Mouse (Mus musculus) neural tube, embryonic 11.5 days (tissue): Measurements from ENCODE around the gene Rtn2. TPM values are rescaled to one million over a fixed set of nuclear protein-coding genes. Genes with fewer than 3 reads are reported as not detected.

Experiments used
- ATAC-seq: fragments of 200-750 bp; cut with Nextera tagmentation; 2 replicates; pipeline ENCODE4 v1.8.0; 2017; ENCODE audit warnings: moderate number of reproducible peaks, mild to moderate bottlenecking, moderate TSS enrichment, moderate library complexity; ENCODE audit not compliant: insufficient read depth, low FRiP score, low TSS enrichment
- DNase-seq: peaks from one replicate; pipeline ENCODE4 v3.0.0-alpha.2; 2015; ENCODE audit warnings: low spot score
- H3K27ac ChIP-seq: fragments of 300-500 bp; sonication (generic); 2 replicates; pipeline ENCODE4 v1.5.1; 2014; ENCODE audit warnings: low read depth, mild to moderate bottlenecking, low read length
- H3K27me3 ChIP-seq: fragments of 300-500 bp; sonication (generic); 2 replicates; pipeline ENCODE4 v1.6.1; 2014; ENCODE audit warnings: mild to moderate bottlenecking, low read length, mixed read lengths; ENCODE audit not compliant: control insufficient read depth, insufficient read depth
- H3K36me3 ChIP-seq: fragments of 300-500 bp; sonication (generic); 2 replicates; pipeline ENCODE4 v1.6.1; 2014; ENCODE audit warnings: mild to moderate bottlenecking, low read length, moderate library complexity, mixed read lengths; ENCODE audit not compliant: control insufficient read depth, insufficient read depth
- H3K4me1 ChIP-seq: fragments of 300-500 bp; sonication (generic); 2 replicates; pipeline ENCODE4 v1.6.1; 2014; ENCODE audit warnings: low read length, mixed read lengths; ENCODE audit not compliant: control insufficient read depth, insufficient read depth
- H3K4me2 ChIP-seq: fragments of 300-500 bp; sonication (generic); 2 replicates; pipeline ENCODE4 v1.6.1; 2014; ENCODE audit warnings: low read depth, mild to moderate bottlenecking, moderate library complexity
- H3K4me3 ChIP-seq: fragments of 300-500 bp; sonication (generic); 2 replicates; pipeline ENCODE4 v1.5.1; 2014; ENCODE audit warnings: low read depth, low read length
- H3K9ac ChIP-seq: fragments of 300-500 bp; sonication (generic); 2 replicates; pipeline ENCODE4 v1.6.1; 2014; ENCODE audit warnings: mild to moderate bottlenecking, low read length
- H3K9me3 ChIP-seq: fragments of 300-500 bp; sonication (generic); 2 replicates; pipeline ENCODE4 v1.6.1; 2016; ENCODE audit warnings: low read length; ENCODE audit not compliant: control insufficient read depth
- WGBS: fragments of 180-500 bp; shearing (Covaris S2); extraction: QIAGEN DNeasy Blood & Tissue Kit; methylation state at CpG from one replicate; pipeline ENCODE4 v1.1.7; 2014; 5-methylcytosine and 5-hydroxymethylcytosine counted together
- polyA plus RNA-seq: library from polyadenylated mRNA; unstranded; fragments of >200 nt; fragmentation: Nextera tagmentation; extraction: Ambion mirVana; gene quantifications from 2 replicates; pipeline ENCODE4 v1.2.1, GENCODE M21; 2014

Gene Rtn2
- 58.2 and 60.2 TPM in 2 replicates for polyA plus RNA-seq

DNA sequence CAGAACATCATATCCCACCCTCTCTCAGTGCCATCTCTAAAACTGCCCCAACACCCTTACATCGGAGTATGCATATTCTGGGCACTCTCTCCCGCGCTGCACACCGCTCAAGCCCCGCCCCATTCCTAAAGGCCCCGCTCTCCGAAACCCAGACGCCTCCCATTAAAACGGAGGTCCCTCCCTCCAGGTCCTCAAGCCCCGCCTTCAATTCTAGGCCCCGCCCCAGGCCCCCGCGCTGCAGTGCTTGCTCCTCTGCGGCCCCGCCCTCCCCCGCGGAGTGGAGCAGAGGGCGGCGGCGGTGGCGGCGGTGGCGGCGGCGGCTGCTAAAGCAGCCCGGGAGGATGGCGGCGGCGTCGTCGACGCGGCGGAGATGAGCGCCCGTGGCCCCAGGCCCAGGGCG, at the start of gene Rtn2:
Gene Rtn2 (plus strand): TSS at position 240 of the 400 bp plus-strand sequence.
- H3K4me3 ChIP-seq = peak within 1 kb of the TSS; percentile 51
- 1% methylated on average over 37 of the region's 37 CpGs for WGBS
- peaks cover 2% of the 10 kb centered on the region; the same call in 1 of the 2 replicates for H3K36me3 ChIP-seq
- peak; percentile 82 for ATAC-seq
- 0 out of 2 replicates have a peak, but pooled peaks cover 2% of the 10 kb centered on the region for H3K4me1 ChIP-seq
- peak within 1 kb of the TSS; percentile 62 for H3K4me2 ChIP-seq
- H3K9me3 ChIP-seq = no peaks in the 10 kb centered on the region
- peak; percentile 90 for DNase-seq
- peaks cover 37% of the 10 kb centered on the region for H3K27me3 ChIP-seq
- H3K9ac ChIP-seq = peak within 1 kb of the TSS; percentile 73
- peak within 1 kb of the TSS; percentile 47 for H3K27ac ChIP-seq

DNA sequence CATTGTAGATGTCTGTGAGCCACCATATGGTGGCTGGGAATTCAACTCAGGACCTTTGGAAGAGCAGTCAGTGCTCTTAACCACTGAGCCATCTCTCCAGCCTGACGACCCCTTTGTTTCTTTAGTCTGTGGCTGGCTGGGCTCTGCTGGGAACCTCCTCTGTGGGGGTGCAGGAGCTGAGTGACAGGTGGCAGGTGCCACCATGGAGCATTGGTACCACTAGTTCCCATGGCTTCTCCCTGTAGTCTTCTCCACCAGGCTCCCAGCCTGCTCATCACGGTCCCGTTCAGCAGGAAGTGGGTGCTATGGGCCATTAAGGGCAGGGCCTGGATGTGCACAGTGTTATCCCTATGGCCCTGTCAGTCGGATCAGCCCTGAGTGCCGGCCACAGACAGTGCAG, 47.8 kb upstream of the Rtn2 start:
- ATAC-seq (no peak), DNase-seq (no peak)
- Histone ChIP-seq H3K27ac (no peak overlapping the region), H3K9ac (no peak overlapping the region), H3K27me3 (no peaks in the 10 kb centered on the region), H3K4me1 (peaks cover under 1% of the 10 kb centered on the region), H3K9me3 (no peaks in the 10 kb centered on the region), H3K4me3 (no peak overlapping the region), H3K36me3 (no peaks in the 10 kb centered on the region), H3K4me2 (no peak overlapping the region)
- WGBS = 83% methylated on average over 5 of the region's 5 CpGs

DNA sequence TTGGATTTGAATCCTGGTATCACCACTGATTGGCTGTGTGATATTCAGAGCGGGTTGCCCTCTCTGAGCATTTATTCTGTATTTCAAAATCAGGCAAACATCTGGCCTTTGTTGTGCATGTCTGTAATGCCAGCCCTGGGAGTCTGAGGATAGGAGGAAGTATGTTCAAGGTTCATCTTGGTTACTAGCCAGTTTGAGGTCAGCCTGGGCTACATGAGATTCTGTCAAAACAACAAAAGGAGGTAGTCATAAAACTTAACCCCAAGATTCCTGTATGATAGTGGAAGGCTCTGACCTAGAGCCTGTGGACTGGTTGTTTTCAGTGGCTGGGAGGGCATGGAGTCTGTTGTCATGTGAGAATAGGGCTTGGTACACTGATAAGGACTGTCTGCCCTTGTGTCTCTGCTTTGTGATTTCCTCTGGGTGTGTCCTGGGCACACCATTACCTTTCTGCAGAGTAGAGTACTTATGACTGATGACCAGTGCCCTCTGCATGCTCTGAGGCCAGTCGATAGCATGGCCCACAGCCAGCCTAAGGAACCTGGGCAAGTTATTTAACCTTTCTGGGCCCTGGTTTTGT, 47.2 kb upstream of the Rtn2 start:
- no peak overlapping the region for H3K4me2 ChIP-seq
- 88% methylated on average over 2 of the region's 2 CpGs for WGBS
- ATAC-seq (no peak), DNase-seq (no peak)
- H3K27me3 ChIP-seq = no peaks in the 10 kb centered on the region
- H3K36me3 ChIP-seq = no peaks in the 10 kb centered on the region
- no peak overlapping the region for H3K27ac ChIP-seq
- no peak overlapping the region for H3K9ac ChIP-seq
- no peak overlapping the region for H3K4me3 ChIP-seq
- H3K9me3 ChIP-seq = no peaks in the 10 kb centered on the region
- H3K4me1 ChIP-seq = no peaks in the 10 kb centered on the region; the same call in 1 of the 2 replicates

- Histone ChIP-seq H3K4me3 (no peak overlapping the region), H3K36me3 (no peaks in the 10 kb centered on the region), H3K4me2 (no peak overlapping the region), H3K9ac (no peak overlapping the region), H3K27ac (no peak overlapping the region), H3K27me3 (no peaks in the 10 kb centered on the region), H3K4me1 (no peaks in the 10 kb centered on the region; the same call in 1 of the 2 replicates), H3K9me3 (no peaks in the 10 kb centered on the region)
- DNase-seq = no peak
- ATAC-seq = no peak
- WGBS = 82% methylated on average over 2 of the region's 2 CpGs
Measured at GRCm38 (mm10) chr7:19236411-19236810, 46.0 kb upstream of the Rtn2 start.

DNA sequence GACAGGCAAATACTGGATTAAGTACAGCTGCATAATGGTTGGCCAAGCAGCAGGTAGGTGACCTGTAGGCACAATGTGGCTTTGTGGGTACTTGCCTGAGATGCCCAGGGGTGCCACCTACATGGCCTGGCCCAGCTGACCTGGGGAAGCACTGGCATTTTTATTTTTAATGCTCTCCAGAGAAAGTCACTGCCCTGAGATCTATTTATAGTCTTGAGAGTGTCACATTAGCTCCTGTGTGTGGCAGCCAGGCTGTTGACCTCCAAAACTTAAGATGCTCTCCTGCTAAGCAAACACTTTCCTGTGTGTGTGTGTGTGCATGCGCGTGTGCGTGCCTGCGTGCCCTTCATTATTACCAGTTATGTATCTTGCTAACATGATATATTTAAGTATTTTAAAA, 44.1 kb upstream of the Rtn2 start:
- H3K4me2 ChIP-seq = no peak overlapping the region
- no peak overlapping the region for H3K4me3 ChIP-seq
- no peak overlapping the region for H3K27ac ChIP-seq
- H3K9ac ChIP-seq = no peak overlapping the region
- no peaks in the 10 kb centered on the region for H3K36me3 ChIP-seq
- H3K27me3 ChIP-seq = no peaks in the 10 kb centered on the region
- ATAC-seq (no peak), DNase-seq (no peak)
- WGBS = 97% methylated on average over 4 of the region's 4 CpGs
- no peaks in the 10 kb centered on the region for H3K9me3 ChIP-seq
- H3K4me1 ChIP-seq = no peaks in the 10 kb centered on the region; the same call in 1 of the 2 replicates

DNA sequence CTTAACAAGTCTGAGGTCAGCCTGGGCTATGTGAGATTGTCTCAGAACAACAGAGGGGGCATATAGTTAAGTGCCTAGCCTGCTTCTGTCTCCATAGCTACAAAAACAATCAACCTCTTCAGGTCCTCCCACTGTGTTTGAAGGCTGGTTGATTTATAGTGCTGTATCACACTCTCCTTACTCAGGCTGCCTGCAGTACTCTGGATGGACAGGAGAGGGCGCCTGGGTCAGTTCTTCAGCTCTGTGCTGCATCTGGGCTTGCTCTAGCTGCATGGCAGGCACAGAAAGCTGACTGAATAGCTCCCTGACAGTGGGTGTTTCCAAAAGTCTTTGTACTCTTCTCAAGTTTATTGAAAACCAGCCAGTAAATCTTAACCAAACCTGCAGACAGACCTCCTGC, 43.0 kb upstream of the Rtn2 start:
- DNase-seq (peak; percentile 89), ATAC-seq (peak; percentile 89)
- Histone ChIP-seq H3K9ac (no peak overlapping the region), H3K36me3 (no peaks in the 10 kb centered on the region), H3K4me3 (no peak overlapping the region), H3K27me3 (no peaks in the 10 kb centered on the region), H3K9me3 (no peaks in the 10 kb centered on the region), H3K27ac (no peak overlapping the region), H3K4me2 (no peak overlapping the region), H3K4me1 (no peaks in the 10 kb centered on the region; the same call in 1 of the 2 replicates)
- WGBS = 0% methylated on average over 1 of the region's 1 CpGs

- DNase-seq = no peak
- Histone ChIP-seq H3K4me2 (no peak overlapping the region), H3K4me3 (no peak overlapping the region), H3K27me3 (no peaks in the 10 kb centered on the region), H3K36me3 (no peaks in the 10 kb centered on the region), H3K9me3 (no peaks in the 10 kb centered on the region), H3K4me1 (no peaks in the 10 kb centered on the region; the same call in 1 of the 2 replicates), H3K9ac (no peak overlapping the region), H3K27ac (no peak overlapping the region)
- 61% methylated on average over 4 of the region's 4 CpGs for WGBS
- no peak for ATAC-seq
Measured at GRCm38 (mm10) chr7:19239986-19240385, 42.4 kb upstream of the Rtn2 start.

DNA sequence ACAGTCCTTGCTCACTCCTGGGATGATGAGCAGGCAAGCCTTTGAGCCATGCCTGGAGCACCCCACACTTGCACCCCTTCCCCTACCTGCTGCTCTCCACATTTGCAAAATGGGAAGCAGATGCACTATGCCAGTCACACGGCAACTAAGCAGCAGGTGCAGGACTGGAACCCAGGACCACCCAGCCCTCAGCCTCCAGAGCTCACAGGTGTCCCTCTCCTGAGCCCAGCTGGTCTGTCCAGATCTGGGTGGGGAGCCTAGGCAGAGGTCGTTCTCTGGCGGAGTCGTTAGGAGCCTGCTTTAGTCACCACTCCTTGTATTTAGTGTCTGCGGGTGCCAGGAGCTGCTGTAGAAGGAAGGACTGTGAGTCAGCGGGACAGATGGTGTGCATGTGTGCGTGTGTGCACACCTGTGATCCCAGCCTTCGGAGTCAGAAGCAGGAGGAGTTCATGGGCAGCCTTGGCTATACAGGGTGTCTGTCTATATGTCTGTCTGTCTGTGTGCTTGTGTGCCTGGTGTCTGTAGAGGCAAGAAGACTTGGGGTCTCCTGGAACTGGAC, 41.4 kb upstream of the Rtn2 start:
- 84% methylated on average over 8 of the region's 8 CpGs for WGBS
- H3K9ac ChIP-seq = no peak overlapping the region
- DNase-seq (no peak), ATAC-seq (no peak)
- no peaks in the 10 kb centered on the region for H3K9me3 ChIP-seq
- H3K27ac ChIP-seq = no peak overlapping the region
- H3K36me3 ChIP-seq = no peaks in the 10 kb centered on the region
- H3K4me1 ChIP-seq = no peaks in the 10 kb centered on the region; the same call in 1 of the 2 replicates
- no peaks in the 10 kb centered on the region for H3K27me3 ChIP-seq
- H3K4me3 ChIP-seq = no peak overlapping the region
- H3K4me2 ChIP-seq = no peak overlapping the region

DNA sequence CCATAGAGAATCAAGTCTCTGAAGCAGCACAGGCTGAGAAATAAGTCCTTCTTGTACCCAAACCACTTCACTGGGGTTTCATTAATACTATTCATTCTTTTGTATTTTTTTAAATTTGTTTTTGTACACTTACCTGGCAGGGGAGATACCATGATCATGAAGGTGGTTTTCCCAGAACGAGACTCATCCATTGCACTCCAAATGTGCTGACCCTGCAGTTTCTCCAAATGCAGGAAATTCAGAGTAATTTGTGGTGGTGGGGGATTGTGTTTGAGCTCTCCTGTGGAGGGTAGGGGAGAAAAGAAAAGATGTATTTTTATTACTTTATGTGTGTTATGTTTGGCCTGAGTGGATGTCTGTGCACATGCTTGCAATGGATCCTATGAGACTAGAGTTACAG, 40.4 kb upstream of the Rtn2 start:
- ATAC-seq (no peak), DNase-seq (no peak)
- Histone ChIP-seq H3K36me3 (no peaks in the 10 kb centered on the region), H3K4me2 (no peak overlapping the region), H3K9me3 (no peaks in the 10 kb centered on the region), H3K27me3 (no peaks in the 10 kb centered on the region), H3K27ac (no peak overlapping the region), H3K9ac (no peak overlapping the region), H3K4me3 (no peak overlapping the region), H3K4me1 (no peaks in the 10 kb centered on the region; the same call in 1 of the 2 replicates)
- WGBS = 96% methylated on average over 1 of the region's 1 CpGs
